Mouse (Mus musculus) embryonic facial prominence, embryonic 11.5 days (tissue): ENCODE measurements around the gene Adamtsl4. TPM values are rescaled to one million over a fixed set of nuclear protein-coding genes. Genes with fewer than 3 reads are reported as not detected.

Experiments used
- ATAC-seq: fragments of 200-750 bp; cut with Nextera tagmentation; replicated peaks from 2 replicates; pipeline ENCODE4 v1.8.0; 2017; ENCODE audit warnings: low read depth; ENCODE audit not compliant: insufficient number of reproducible peaks, low FRiP score, low TSS enrichment
- DNase-seq: peaks from one replicate; pipeline ENCODE4 v3.0.0-alpha.2; 2015; ENCODE audit warnings: low spot score
- H3K27ac ChIP-seq: fragments of 300-500 bp; sonication (generic); replicated peaks from 2 replicates; pipeline ENCODE4 v1.5.1; 2014; ENCODE audit warnings: mild to moderate bottlenecking, low read depth, low read length, control low read depth
- H3K27me3 ChIP-seq: fragments of 300-500 bp; sonication (generic); 2 replicates; pipeline ENCODE4 v1.6.1; 2014; ENCODE audit warnings: mild to moderate bottlenecking, low read length, moderate library complexity, mixed read lengths; ENCODE audit not compliant: control insufficient read depth, insufficient read depth
- H3K36me3 ChIP-seq: fragments of 300-500 bp; sonication (generic); replicated peaks from 2 replicates; pipeline ENCODE4 v1.6.1; 2014; ENCODE audit warnings: low read depth, mild to moderate bottlenecking, low read length, moderate library complexity, mixed read lengths; ENCODE audit not compliant: control insufficient read depth, insufficient read depth
- H3K4me1 ChIP-seq: fragments of 300-500 bp; sonication (generic); 2 replicates; pipeline ENCODE4 v1.6.1; 2014; ENCODE audit warnings: low read length, mixed read lengths; ENCODE audit not compliant: control insufficient read depth, insufficient read depth
- H3K4me2 ChIP-seq: fragments of 300-500 bp; sonication (generic); 2 replicates; pipeline ENCODE4 v1.6.1; 2014; ENCODE audit warnings: low read depth, mild to moderate bottlenecking, control low read depth, low read length, moderate library complexity
- H3K4me3 ChIP-seq: fragments of 300-500 bp; sonication (generic); 2 replicates; pipeline ENCODE4 v1.5.1; 2014; ENCODE audit warnings: low read depth, low read length, control low read depth
- H3K9ac ChIP-seq: fragments of 300-500 bp; sonication (generic); replicated peaks from 2 replicates; pipeline ENCODE4 v1.6.1; 2014; ENCODE audit warnings: mild to moderate bottlenecking, control low read depth, low read length
- H3K9me3 ChIP-seq: fragments of 300-500 bp; sonication (generic); replicated peaks from 2 replicates; pipeline ENCODE4 v1.6.1; 2016; ENCODE audit warnings: mild to moderate bottlenecking, low read length, inconsistent platforms, mixed read lengths; ENCODE audit not compliant: control insufficient read depth
- WGBS: fragments of 180-500 bp; shearing (Covaris S2); extraction: QIAGEN DNeasy Blood & Tissue Kit; methylation state at CpG from one replicate; pipeline ENCODE4 v1.1.7; 2014; 5-methylcytosine and 5-hydroxymethylcytosine counted together
- polyA plus RNA-seq: library from polyadenylated mRNA; unstranded; fragments of >200 nt; fragmentation: Nextera tagmentation; extraction: Ambion mirVana; gene quantifications from 2 replicates; pipeline ENCODE4 v1.2.1, GENCODE M21; 2014

Adamtsl4 gene
- polyA plus RNA-seq, 1 experiment from 2014 or later, result 0.55 TPM

GRCm38 (mm10) chr3:95707497-95707896 lies 19.8 kb upstream of the Adamtsl4 start:
- no peaks in the 10 kb centered on the region for H3K27me3 ChIP-seq
- ATAC-seq, result no peak
- no peak overlapping the region for H3K4me2 ChIP-seq
- H3K9me3 ChIP-seq, result no peaks in the 10 kb centered on the region
- WGBS, result 83% methylated on average over 7 of the region's 7 CpGs
- H3K27ac ChIP-seq, result no peak overlapping the region
- no peak overlapping the region for H3K4me3 ChIP-seq
- no peak overlapping the region for H3K9ac ChIP-seq
- no peaks in the 10 kb centered on the region for H3K4me1 ChIP-seq
- H3K36me3 ChIP-seq, result no peaks in the 10 kb centered on the region
- DNase-seq, result no peak

- Histone ChIP-seq H3K4me2 (no peak overlapping the region), H3K27ac (no peak overlapping the region), H3K9ac (no peak overlapping the region), H3K27me3 (no peaks in the 10 kb centered on the region), H3K9me3 (no peaks in the 10 kb centered on the region), H3K36me3 (no peaks in the 10 kb centered on the region), H3K4me3 (no peak overlapping the region), H3K4me1 (no peaks in the 10 kb centered on the region; the same call in 1 of the 2 replicates)
- WGBS, result 90% methylated on average over 4 of the region's 4 CpGs
- DNase-seq (no peak), ATAC-seq (no peak)
Measured at GRCm38 (mm10) chr3:95706273-95706672, 18.6 kb upstream of the Adamtsl4 start.

DNA sequence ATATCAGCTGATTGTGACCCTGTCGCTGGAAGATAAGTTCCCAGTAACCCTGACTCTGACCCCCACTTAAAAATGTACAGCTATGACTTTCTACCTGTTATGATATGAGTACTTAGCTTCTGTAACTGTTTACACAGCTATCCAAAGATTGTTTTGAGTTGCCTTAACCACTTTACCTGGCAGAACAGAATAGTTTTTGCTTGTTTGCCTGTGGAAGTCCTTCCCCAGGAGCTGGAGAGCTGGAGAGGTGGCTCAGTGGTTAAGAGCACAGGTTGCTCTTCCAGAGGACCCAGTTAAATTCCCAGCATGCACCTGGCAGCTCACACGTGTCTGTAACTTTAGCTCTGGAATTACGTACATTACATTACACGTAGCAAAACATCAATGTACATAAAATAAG lies 16.9 kb upstream of the Adamtsl4 start:
- ATAC-seq, result no peak
- no peak overlapping the region for H3K4me3 ChIP-seq
- no peak for DNase-seq
- H3K4me2 ChIP-seq, result no peak overlapping the region
- no peaks in the 10 kb centered on the region for H3K36me3 ChIP-seq
- no peak overlapping the region for H3K27ac ChIP-seq
- no peaks in the 10 kb centered on the region for H3K9me3 ChIP-seq
- 88% methylated on average over 4 of the region's 4 CpGs for WGBS
- H3K27me3 ChIP-seq, result no peaks in the 10 kb centered on the region
- peaks cover 3% of the 10 kb centered on the region; the same call in 1 of the 2 replicates for H3K4me1 ChIP-seq
- H3K9ac ChIP-seq, result no peak overlapping the region

- H3K36me3 ChIP-seq, result no peaks in the 10 kb centered on the region
- DNase-seq, result no peak
- H3K4me2 ChIP-seq, result no peak overlapping the region
- WGBS, result 90% methylated on average over 3 of the region's 3 CpGs
- H3K4me1 ChIP-seq, result peaks cover 3% of the 10 kb centered on the region; the same call in 1 of the 2 replicates
- no peak for ATAC-seq
- no peaks in the 10 kb centered on the region for H3K27me3 ChIP-seq
- no peak overlapping the region for H3K27ac ChIP-seq
- no peak overlapping the region for H3K9ac ChIP-seq
- H3K9me3 ChIP-seq, result no peaks in the 10 kb centered on the region
- no peak overlapping the region for H3K4me3 ChIP-seq
Measured at GRCm38 (mm10) chr3:95703276-95703675, 15.6 kb upstream of the Adamtsl4 start.

GRCm38 (mm10) chr3:95701877-95702540 lies 14.3 kb upstream of the Adamtsl4 start:
- peak; percentile 86 for DNase-seq
- no peak overlapping the region for H3K4me3 ChIP-seq
- ATAC-seq, result peak; percentile 89
- no peaks in the 10 kb centered on the region for H3K27me3 ChIP-seq
- peaks cover 3% of the 10 kb centered on the region; the same call in 1 of the 2 replicates for H3K4me1 ChIP-seq
- no peaks in the 10 kb centered on the region for H3K9me3 ChIP-seq
- 4% methylated on average over 24 of the region's 24 CpGs for WGBS
- no peaks in the 10 kb centered on the region for H3K36me3 ChIP-seq
- H3K27ac ChIP-seq, result 0 out of 2 replicates have a peak overlapping the region, but pooled peaks have one; percentile 22
- H3K9ac ChIP-seq, result peak overlapping the region; percentile 67
- H3K4me2 ChIP-seq, result peak overlapping the region; percentile 56

- no peaks in the 10 kb centered on the region for H3K36me3 ChIP-seq
- ATAC-seq (no peak), DNase-seq (no peak)
- H3K9me3 ChIP-seq, result no peaks in the 10 kb centered on the region
- no peak overlapping the region for H3K9ac ChIP-seq
- no peak overlapping the region; the same call in 1 of the 2 replicates for H3K4me2 ChIP-seq
- 0 out of 2 replicates have a peak overlapping the region, but pooled peaks have one; percentile 22 for H3K27ac ChIP-seq
- H3K4me3 ChIP-seq, result no peak overlapping the region
- 74% methylated on average over 2 of the region's 2 CpGs for WGBS
- H3K4me1 ChIP-seq, result peaks cover 9% of the 10 kb centered on the region; the same call in 1 of the 2 replicates
- H3K27me3 ChIP-seq, result no peaks in the 10 kb centered on the region
Measured at GRCm38 (mm10) chr3:95701085-95701484, 13.4 kb upstream of the Adamtsl4 start.

DNA sequence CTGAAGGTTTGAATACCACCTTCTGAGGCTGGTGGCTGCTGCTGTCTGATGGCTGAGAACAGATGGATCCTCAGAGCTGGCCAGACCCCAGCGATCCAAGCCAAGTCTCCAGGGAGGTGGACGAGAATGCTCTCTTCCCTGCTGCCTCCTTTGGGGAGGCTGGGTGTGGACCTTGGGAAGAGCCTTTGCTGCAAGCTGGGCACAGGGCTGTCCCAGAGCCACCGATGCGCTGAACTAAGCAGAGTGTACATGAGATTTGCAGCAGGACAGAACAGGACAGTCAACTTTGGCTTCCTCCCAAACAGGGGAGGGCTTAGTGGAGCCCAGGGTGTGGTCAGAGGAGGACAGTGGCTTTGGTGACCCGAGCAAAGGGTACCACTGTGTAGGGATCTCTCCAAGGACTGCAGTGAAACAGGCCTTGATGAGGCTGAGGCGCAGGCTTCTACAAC lies 12.5 kb upstream of the Adamtsl4 start:
- Histone ChIP-seq H3K27me3 (no peaks in the 10 kb centered on the region), H3K4me3 (no peak overlapping the region), H3K27ac (no peak overlapping the region), H3K36me3 (no peaks in the 10 kb centered on the region), H3K4me1 (peaks cover 10% of the 10 kb centered on the region; the same call in 1 of the 2 replicates), H3K9me3 (no peaks in the 10 kb centered on the region), H3K4me2 (no peak overlapping the region), H3K9ac (no peak overlapping the region)
- WGBS, result 41% methylated on average over 6 of the region's 6 CpGs
- ATAC-seq (no peak), DNase-seq (no peak)

- no peak for DNase-seq
- Histone ChIP-seq H3K9me3 (no peaks in the 10 kb centered on the region), H3K36me3 (no peaks in the 10 kb centered on the region), H3K27me3 (no peaks in the 10 kb centered on the region), H3K4me1 (peaks cover 10% of the 10 kb centered on the region; the same call in 1 of the 2 replicates), H3K9ac (no peak overlapping the region), H3K4me2 (no peak overlapping the region), H3K4me3 (no peak overlapping the region), H3K27ac (no peak overlapping the region)
- no peak for ATAC-seq
- 78% methylated on average over 4 of the region's 4 CpGs for WGBS
Measured at GRCm38 (mm10) chr3:95698286-95698685, 10.6 kb upstream of the Adamtsl4 start.
